Mouse (Mus musculus): ENCODE measurements around the gene Zfp445.
A peak's percentile ranks its signal among the peaks of the same experiment; 100 is the strongest.

Zfp445 gene

GRCm38 (mm10) chr9:122836126-122836525, 29.7 kb downstream of the Zfp445 start:
- peak; percentile 23 for DNase-seq

- DNase-seq: no peak
These were observed 35.9 kb downstream of the Zfp445 start for GRCm38 (mm10) chr9:122829826-122830380.

- no peak for DNase-seq
These were observed 39.1 kb downstream of the Zfp445 start for GRCm38 (mm10) chr9:122826743-122827142.

GRCm38 (mm10) chr9:122823374-122824017, 42.3 kb downstream of the Zfp445 start:
- DNase-seq: no peak

- no peak for DNase-seq
These were observed 50.5 kb downstream of the Zfp445 start for GRCm38 (mm10) chr9:122815239-122815851.

GRCm38 (mm10) chr9:122814775-122815174, 51.0 kb downstream of the Zfp445 start:
- no peak for DNase-seq

GRCm38 (mm10) chr9:122812386-122812785, 53.4 kb downstream of the Zfp445 start:
- DNase-seq: no peak

- no peak for DNase-seq
These were observed 55.6 kb downstream of the Zfp445 start for GRCm38 (mm10) chr9:122810212-122810611.

GRCm38 (mm10) chr9:122807186-122807585, 58.6 kb downstream of the Zfp445 start:
- no peak for DNase-seq

- DNase-seq: peak; percentile 69
These were observed 59.9 kb downstream of the Zfp445 start for GRCm38 (mm10) chr9:122805845-122806341.

- DNase-seq: peak; percentile 95
These were observed 60.6 kb downstream of the Zfp445 start, which contains the start of gene Tcaim for GRCm38 (mm10) chr9:122805053-122805844. Gene Tcaim, plus strand, starts transcription at chr9:122805539.

Measured in lung, postnatal 36 days (tissue).